Mouse (Mus musculus): ENCODE measurements around the gene Sfswap. TPM values are rescaled to one million over a fixed set of nuclear protein-coding genes. Genes with fewer than 3 reads are reported as not detected.

The Sfswap gene
- polyA plus RNA-seq, 1 experiment from 2014 or later = 65.6 TPM

DNA sequence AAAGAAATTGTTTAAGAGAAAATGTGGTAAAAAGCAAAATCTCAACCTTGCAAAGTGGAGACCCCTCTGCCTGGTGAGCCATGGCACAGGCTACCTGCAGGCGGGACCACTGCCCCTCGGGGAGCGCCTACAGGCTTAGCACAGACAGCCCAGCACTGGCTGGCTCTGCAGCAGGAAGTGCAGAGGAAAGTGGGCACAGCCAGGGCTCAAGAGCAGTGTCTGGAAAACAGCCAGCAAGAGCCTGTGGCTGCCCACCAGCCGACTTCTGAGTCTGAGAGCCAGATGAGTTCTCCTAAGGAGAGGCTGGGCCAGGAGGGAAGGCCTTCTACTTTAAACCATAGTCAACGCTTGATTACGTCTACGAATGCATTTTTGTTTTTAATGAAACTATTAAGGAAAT lies 20.5 kb downstream of the Sfswap start:
- H3K27me3 ChIP-seq (ENCODE audit: control insufficient read depth, insufficient read depth, low read length) = no peaks in the 10 kb centered on the region
- H3K9ac ChIP-seq (replicated peaks; ENCODE audit: low read depth, low read length) = no peak overlapping the region
- peaks cover 35% of the 10 kb centered on the region for H3K36me3 ChIP-seq (ENCODE audit: control insufficient read depth, insufficient read depth, low read length)
- no peak overlapping the region for H3K4me2 ChIP-seq (ENCODE audit: low read depth, low read length)
- 86% methylated on average over 7 of the region's 7 CpGs for WGBS
- H3K4me1 ChIP-seq (ENCODE audit: control insufficient read depth, insufficient read depth, low read length) = no peaks in the 10 kb centered on the region
- no peak for ATAC-seq (ENCODE audit: low read depth)
- H3K9me3 ChIP-seq (ENCODE audit: control insufficient read depth, low read length) = no peaks in the 10 kb centered on the region
- H3K4me3 ChIP-seq (ENCODE audit: low read depth, low read length) = no peak overlapping the region
- H3K27ac ChIP-seq (ENCODE audit: low read depth, low read length) = no peak overlapping the region

DNA sequence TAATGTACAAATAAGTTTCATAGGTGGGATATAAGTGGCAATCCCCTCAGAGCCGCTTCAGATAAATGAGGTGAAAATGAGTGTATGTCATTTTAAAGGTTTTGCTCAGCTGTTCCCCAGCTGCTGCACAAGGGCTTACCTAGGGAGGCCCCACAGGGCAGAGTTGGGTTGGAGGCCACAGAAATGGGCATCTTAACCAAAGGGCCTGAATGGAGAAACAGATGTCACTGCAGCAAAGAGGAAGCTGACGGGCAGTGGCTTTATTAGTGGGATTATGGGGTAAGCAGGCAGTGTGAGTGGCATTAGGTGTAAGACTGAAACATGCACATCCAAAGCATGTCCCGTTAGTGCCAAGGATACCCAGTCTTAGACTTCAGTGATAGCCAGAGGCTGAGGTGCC lies 20.9 kb downstream of the Sfswap start:
- H3K4me3 ChIP-seq (ENCODE audit: low read depth, low read length) = no peak overlapping the region

DNA sequence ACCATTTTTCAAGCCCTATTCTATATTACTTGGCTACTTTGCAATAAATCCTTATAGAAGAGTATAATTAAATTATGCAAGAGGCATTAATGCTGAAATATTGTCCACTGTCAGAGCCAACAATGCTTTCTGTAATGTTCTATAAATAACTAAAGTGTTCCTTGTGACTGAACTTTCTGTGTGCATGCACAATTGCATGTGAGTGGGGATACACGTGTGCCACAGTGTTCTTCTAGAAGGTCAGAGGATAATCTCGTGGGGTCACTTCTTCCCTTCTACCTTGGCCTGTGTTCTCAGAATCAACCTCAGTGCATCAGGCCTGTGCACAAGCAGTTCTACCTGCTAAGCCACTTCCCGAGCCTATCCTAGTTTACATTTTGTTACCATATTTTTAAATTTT lies 22.1 kb downstream of the Sfswap start:
- no peaks in the 10 kb centered on the region for H3K4me1 ChIP-seq (ENCODE audit: control insufficient read depth, insufficient read depth, low read length)
- H3K27me3 ChIP-seq (ENCODE audit: control insufficient read depth, insufficient read depth, low read length) = no peaks in the 10 kb centered on the region
- peaks cover 21% of the 10 kb centered on the region for H3K36me3 ChIP-seq (ENCODE audit: control insufficient read depth, insufficient read depth, low read length)
- no peaks in the 10 kb centered on the region for H3K9me3 ChIP-seq (ENCODE audit: control insufficient read depth, low read length)
- WGBS = 84% methylated on average over 3 of the region's 3 CpGs
- H3K4me3 ChIP-seq (ENCODE audit: low read depth, low read length) = no peak overlapping the region
- no peak overlapping the region for H3K27ac ChIP-seq (ENCODE audit: low read depth, low read length)
- H3K9ac ChIP-seq (replicated peaks; ENCODE audit: low read depth, low read length) = no peak overlapping the region
- no peak for ATAC-seq (ENCODE audit: low read depth)
- no peak overlapping the region for H3K4me2 ChIP-seq (ENCODE audit: low read depth, low read length)

More for the DNA sequence above, 20.9 kb downstream of the Sfswap start:
- no peak for ATAC-seq (ENCODE audit: low read depth)
- Histone ChIP-seq H3K36me3 (ENCODE audit: control insufficient read depth, insufficient read depth, low read length) (peaks cover 32% of the 10 kb centered on the region), H3K27ac (ENCODE audit: low read depth, low read length) (no peak overlapping the region), H3K4me2 (ENCODE audit: low read depth, low read length) (no peak overlapping the region), H3K27me3 (ENCODE audit: control insufficient read depth, insufficient read depth, low read length) (no peaks in the 10 kb centered on the region), H3K9ac (replicated peaks; ENCODE audit: low read depth, low read length) (no peak overlapping the region), H3K9me3 (ENCODE audit: control insufficient read depth, low read length) (no peaks in the 10 kb centered on the region), H3K4me1 (ENCODE audit: control insufficient read depth, insufficient read depth, low read length) (no peaks in the 10 kb centered on the region)
- 93% methylated on average over 3 of the region's 3 CpGs for WGBS

DNA sequence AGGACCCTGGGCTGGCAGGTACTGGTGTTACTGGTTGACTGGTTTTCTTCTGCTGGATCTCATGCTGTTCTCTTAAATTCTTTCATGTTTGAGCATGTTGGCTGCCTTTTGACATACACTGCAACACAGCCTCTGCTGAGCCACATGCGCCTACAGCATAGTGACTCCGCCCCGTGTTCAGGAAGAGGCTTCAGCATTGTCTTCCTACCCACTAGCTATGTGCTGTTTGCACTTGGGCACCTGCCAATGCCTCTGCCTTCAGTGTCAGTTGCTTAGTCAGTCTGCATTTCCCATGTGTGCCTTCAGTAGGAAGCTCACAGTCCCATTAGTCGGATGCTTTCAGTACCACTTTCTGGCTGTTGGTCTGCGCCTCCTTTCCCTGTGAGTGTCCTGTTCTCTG lies 23.7 kb downstream of the Sfswap start:
- H3K4me2 ChIP-seq (ENCODE audit: low read depth, low read length) = no peak overlapping the region
- H3K9me3 ChIP-seq (ENCODE audit: control insufficient read depth, low read length) = no peaks in the 10 kb centered on the region
- no peak overlapping the region for H3K27ac ChIP-seq (ENCODE audit: low read depth, low read length)
- peaks cover 15% of the 10 kb centered on the region for H3K36me3 ChIP-seq (ENCODE audit: control insufficient read depth, insufficient read depth, low read length)
- no peak for ATAC-seq (ENCODE audit: low read depth)
- no peaks in the 10 kb centered on the region for H3K27me3 ChIP-seq (ENCODE audit: control insufficient read depth, insufficient read depth, low read length)
- no peaks in the 10 kb centered on the region for H3K4me1 ChIP-seq (ENCODE audit: control insufficient read depth, insufficient read depth, low read length)
- WGBS = 90% methylated on average over 5 of the region's 5 CpGs
- no peak overlapping the region for H3K9ac ChIP-seq (replicated peaks; ENCODE audit: low read depth, low read length)
- no peak overlapping the region for H3K4me3 ChIP-seq (ENCODE audit: low read depth, low read length)

DNA sequence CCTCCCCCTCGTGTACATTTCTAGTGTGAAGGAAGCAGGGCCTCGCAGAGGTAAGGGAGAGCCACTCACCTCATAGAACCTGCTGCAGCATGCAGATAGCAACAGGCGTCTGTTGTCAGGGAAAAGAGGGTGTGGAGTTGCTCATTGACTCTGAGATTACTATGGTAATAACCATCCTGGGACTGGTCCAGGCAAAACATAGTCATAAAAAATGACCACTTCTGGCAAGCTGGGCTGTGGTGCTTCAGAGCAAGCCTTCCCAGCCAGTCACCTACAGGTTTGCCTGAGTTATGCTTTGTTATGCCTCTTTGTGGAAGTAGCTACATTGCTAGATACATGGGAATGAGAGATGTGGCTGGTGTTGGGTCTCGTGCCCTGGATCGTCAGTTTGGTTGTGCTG lies 26.1 kb downstream of the Sfswap start:
- H3K27ac ChIP-seq (ENCODE audit: low read depth, low read length) = no peak overlapping the region
- H3K4me3 ChIP-seq (ENCODE audit: low read depth, low read length) = no peak overlapping the region
- no peaks in the 10 kb centered on the region for H3K27me3 ChIP-seq (ENCODE audit: control insufficient read depth, insufficient read depth, low read length)
- no peaks in the 10 kb centered on the region for H3K4me1 ChIP-seq (ENCODE audit: control insufficient read depth, insufficient read depth, low read length)
- no peak overlapping the region for H3K4me2 ChIP-seq (ENCODE audit: low read depth, low read length)
- no peaks in the 10 kb centered on the region for H3K9me3 ChIP-seq (ENCODE audit: control insufficient read depth, low read length)
- peaks cover 15% of the 10 kb centered on the region for H3K36me3 ChIP-seq (ENCODE audit: control insufficient read depth, insufficient read depth, low read length)
- 90% methylated on average over 5 of the region's 5 CpGs for WGBS
- ATAC-seq (ENCODE audit: low read depth) = no peak
- H3K9ac ChIP-seq (replicated peaks; ENCODE audit: low read depth, low read length) = no peak overlapping the region

DNA sequence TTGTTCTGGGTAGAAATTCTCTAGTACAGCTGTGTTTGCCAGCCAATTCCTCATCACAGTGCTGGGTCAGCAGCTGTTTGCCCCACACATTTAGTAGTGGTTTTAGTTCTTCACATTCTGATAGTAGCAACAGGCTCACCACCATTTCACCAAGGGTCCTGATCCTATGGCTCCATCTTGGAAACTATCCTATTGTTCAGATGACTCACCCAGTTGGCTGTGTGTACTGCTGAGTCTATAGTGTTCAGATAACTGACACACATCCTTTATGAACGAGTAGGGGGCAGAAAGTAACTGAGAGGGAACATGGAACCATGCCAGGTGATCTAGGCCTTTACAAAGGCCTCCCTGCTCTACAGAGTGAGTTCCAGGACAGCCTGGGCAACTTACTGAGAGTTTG lies 28.6 kb downstream of the Sfswap start:
- H3K9me3 ChIP-seq (ENCODE audit: control insufficient read depth, low read length) = no peaks in the 10 kb centered on the region
- H3K36me3 ChIP-seq (ENCODE audit: control insufficient read depth, insufficient read depth, low read length) = peaks cover 14% of the 10 kb centered on the region
- no peaks in the 10 kb centered on the region for H3K4me1 ChIP-seq (ENCODE audit: control insufficient read depth, insufficient read depth, low read length)
- no peak overlapping the region for H3K4me2 ChIP-seq (ENCODE audit: low read depth, low read length)
- H3K4me3 ChIP-seq (ENCODE audit: low read depth, low read length) = no peak overlapping the region
- H3K27me3 ChIP-seq (ENCODE audit: control insufficient read depth, insufficient read depth, low read length) = no peaks in the 10 kb centered on the region
- no peak overlapping the region for H3K9ac ChIP-seq (replicated peaks; ENCODE audit: low read depth, low read length)
- 76% methylated on average over 1 of the region's 1 CpGs for WGBS
- ATAC-seq (ENCODE audit: low read depth) = no peak
- H3K27ac ChIP-seq (ENCODE audit: low read depth, low read length) = no peak overlapping the region

DNA sequence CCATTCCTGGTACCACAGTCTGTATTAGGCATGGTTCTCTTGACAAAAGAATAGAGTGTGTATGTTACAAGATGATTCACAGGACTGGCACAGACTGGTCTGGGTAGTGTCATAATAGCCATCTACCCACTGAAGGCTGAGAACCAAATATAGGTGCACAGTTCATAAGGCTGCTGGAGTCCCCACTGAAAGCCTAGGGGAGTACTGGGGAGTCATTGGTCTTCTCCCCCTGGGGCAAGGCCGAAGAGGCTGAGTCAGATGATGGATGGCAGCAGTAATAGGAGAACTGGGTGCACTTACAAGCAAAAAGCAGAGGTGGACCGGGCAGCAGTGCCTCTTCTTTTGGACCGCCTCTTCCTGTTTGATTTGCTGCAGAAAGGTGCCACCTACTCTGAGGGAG lies 32.7 kb downstream of the Sfswap start:
- WGBS = 89% methylated on average over 3 of the region's 3 CpGs
- H3K4me2 ChIP-seq (ENCODE audit: low read depth, low read length) = no peak overlapping the region
- no peak for ATAC-seq (ENCODE audit: low read depth)
- no peak overlapping the region for H3K9ac ChIP-seq (replicated peaks; ENCODE audit: low read depth, low read length)
- no peaks in the 10 kb centered on the region for H3K4me1 ChIP-seq (ENCODE audit: control insufficient read depth, insufficient read depth, low read length)
- no peaks in the 10 kb centered on the region for H3K9me3 ChIP-seq (ENCODE audit: control insufficient read depth, low read length)
- H3K27ac ChIP-seq (ENCODE audit: low read depth, low read length) = no peak overlapping the region
- H3K4me3 ChIP-seq (ENCODE audit: low read depth, low read length) = no peak overlapping the region
- no peaks in the 10 kb centered on the region for H3K36me3 ChIP-seq (ENCODE audit: control insufficient read depth, insufficient read depth, low read length)
- no peaks in the 10 kb centered on the region for H3K27me3 ChIP-seq (ENCODE audit: control insufficient read depth, insufficient read depth, low read length)

DNA sequence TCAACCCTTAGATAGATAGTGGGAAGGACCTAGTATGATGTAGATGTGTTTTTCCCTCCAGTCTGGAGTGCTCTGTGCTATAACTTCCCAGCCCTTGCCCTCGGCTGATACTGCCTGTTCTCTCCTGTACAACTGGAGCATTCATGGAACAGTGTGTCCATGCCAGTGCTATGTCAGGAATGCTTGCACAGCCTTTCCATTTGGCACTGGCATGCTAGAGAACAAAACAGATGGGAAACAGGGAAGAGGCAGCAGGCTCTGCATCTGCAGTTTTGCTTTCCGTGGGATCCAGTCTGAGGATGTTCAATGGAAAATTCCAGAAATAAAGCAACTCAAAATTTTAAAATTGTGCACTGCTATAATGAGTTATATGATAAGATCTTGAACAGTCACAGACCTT lies 33.5 kb downstream of the Sfswap start:
- no peaks in the 10 kb centered on the region for H3K9me3 ChIP-seq (ENCODE audit: control insufficient read depth, low read length)
- no peak overlapping the region for H3K9ac ChIP-seq (replicated peaks; ENCODE audit: low read depth, low read length)
- 89% methylated on average over 2 of the region's 2 CpGs for WGBS
- no peak for ATAC-seq (ENCODE audit: low read depth)
- H3K4me2 ChIP-seq (ENCODE audit: low read depth, low read length) = no peak overlapping the region
- no peaks in the 10 kb centered on the region for H3K27me3 ChIP-seq (ENCODE audit: control insufficient read depth, insufficient read depth, low read length)
- H3K27ac ChIP-seq (ENCODE audit: low read depth, low read length) = no peak overlapping the region
- peaks cover 2% of the 10 kb centered on the region; the same call in 1 of the 2 replicates for H3K36me3 ChIP-seq (ENCODE audit: control insufficient read depth, insufficient read depth, low read length)
- H3K4me1 ChIP-seq (ENCODE audit: control insufficient read depth, insufficient read depth, low read length) = no peaks in the 10 kb centered on the region
- H3K4me3 ChIP-seq (ENCODE audit: low read depth, low read length) = no peak overlapping the region

DNA sequence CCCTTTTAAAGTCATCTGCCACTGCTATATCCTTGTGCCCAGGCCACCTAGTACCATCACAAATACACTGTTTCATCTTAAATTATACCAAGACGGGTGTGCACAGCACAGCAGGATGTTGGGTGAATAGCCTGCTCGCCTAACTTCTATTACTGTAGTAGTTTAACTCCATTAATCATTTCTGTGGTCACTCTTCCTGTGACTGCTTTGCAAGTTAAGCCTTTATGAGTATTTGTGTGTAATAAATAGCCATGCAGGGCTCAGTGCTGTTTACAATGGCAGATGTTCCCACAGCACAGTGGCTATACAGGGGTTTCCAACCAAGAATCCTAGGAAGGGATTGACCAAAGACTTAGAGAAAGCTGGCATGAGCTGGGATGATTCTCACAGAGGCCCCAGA lies 34.0 kb downstream of the Sfswap start:
- Histone ChIP-seq H3K9ac (replicated peaks; ENCODE audit: low read depth, low read length) (no peak overlapping the region), H3K4me1 (ENCODE audit: control insufficient read depth, insufficient read depth, low read length) (no peaks in the 10 kb centered on the region), H3K9me3 (ENCODE audit: control insufficient read depth, low read length) (no peaks in the 10 kb centered on the region), H3K27ac (ENCODE audit: low read depth, low read length) (no peak overlapping the region), H3K4me3 (ENCODE audit: low read depth, low read length) (no peak overlapping the region), H3K4me2 (ENCODE audit: low read depth, low read length) (no peak overlapping the region), H3K27me3 (ENCODE audit: control insufficient read depth, insufficient read depth, low read length) (no peaks in the 10 kb centered on the region), H3K36me3 (ENCODE audit: control insufficient read depth, insufficient read depth, low read length) (peaks cover 7% of the 10 kb centered on the region; the same call in 1 of the 2 replicates)
- ATAC-seq (ENCODE audit: low read depth) = no peak
- 76% methylated on average over 2 of the region's 2 CpGs for WGBS

DNA sequence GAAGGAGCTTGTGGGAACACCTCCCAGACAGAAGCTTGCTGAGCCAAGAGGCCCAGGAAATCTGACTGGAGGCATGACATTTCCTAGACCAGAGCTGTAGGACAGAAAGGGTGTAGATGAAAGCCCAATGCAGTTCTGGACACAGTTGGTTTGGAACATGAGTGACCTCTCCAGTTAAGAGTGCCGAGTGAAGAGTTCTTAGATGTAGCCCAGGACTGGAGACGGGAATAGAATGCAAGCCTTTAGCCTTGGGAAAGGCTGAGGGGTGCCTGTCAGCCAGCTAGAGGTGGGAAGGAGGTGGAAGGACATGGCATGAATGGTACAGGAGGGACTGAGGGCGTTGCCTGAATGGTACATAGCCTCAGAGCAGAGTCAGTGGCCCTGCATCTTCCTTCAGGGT lies 34.4 kb downstream of the Sfswap start:
- no peaks in the 10 kb centered on the region for H3K27me3 ChIP-seq (ENCODE audit: control insufficient read depth, insufficient read depth, low read length)
- no peak overlapping the region for H3K4me3 ChIP-seq (ENCODE audit: low read depth, low read length)
- H3K36me3 ChIP-seq (ENCODE audit: control insufficient read depth, insufficient read depth, low read length) = peaks cover 11% of the 10 kb centered on the region
- H3K4me1 ChIP-seq (ENCODE audit: control insufficient read depth, insufficient read depth, low read length) = no peaks in the 10 kb centered on the region
- no peak overlapping the region for H3K27ac ChIP-seq (ENCODE audit: low read depth, low read length)
- WGBS = 97% methylated on average over 3 of the region's 3 CpGs
- no peak overlapping the region for H3K4me2 ChIP-seq (ENCODE audit: low read depth, low read length)
- H3K9me3 ChIP-seq (ENCODE audit: control insufficient read depth, low read length) = no peaks in the 10 kb centered on the region
- no peak overlapping the region for H3K9ac ChIP-seq (replicated peaks; ENCODE audit: low read depth, low read length)
- no peak for ATAC-seq (ENCODE audit: low read depth)

Measured in neural tube, embryonic 14.5 days (tissue).